Mouse (Mus musculus) myocyte (in vitro differentiated cells): ENCODE results near the gene Copg2.
"Not testable (repeated sequence)": the region's sequence is repeated elsewhere in the genome, so short reads cannot be mapped to it uniquely, and the experiment has no call there.

ENCODE experiments used
- CEBPB ChIP-seq: IDR thresholded peaks from 2 replicates; pipeline ENCODE4 v1.6.1; 2011; ENCODE audit warnings: mild to moderate bottlenecking, moderate library complexity; ENCODE audit not compliant: poor library complexity, insufficient read depth, severe bottlenecking
- E2F4 ChIP-seq: IDR thresholded peaks from one replicate; pipeline ENCODE4 v1.6.1; 2011; ENCODE audit warnings: mild to moderate bottlenecking, control low read depth, moderate library complexity; ENCODE audit not compliant: insufficient read depth
- MAX ChIP-seq: IDR thresholded peaks from one replicate; pipeline ENCODE4 v1.6.1; 2011; ENCODE audit warnings: low read depth, mild to moderate bottlenecking, control low read depth
- MYOD1 ChIP-seq, 3 experiments: IDR thresholded peaks; one replicate each; pipeline ENCODE4 v1.6.1; 2011; ENCODE audit warnings: control low read depth in 2 of 3, low read depth in 2 of 3, mild to moderate bottlenecking in 2 of 3, moderate library complexity in 1 of 3; ENCODE audit not compliant: insufficient read length in 2 of 3, control insufficient read depth in 1 of 3
- MYOG ChIP-seq, 3 experiments: IDR thresholded peaks; one replicate each; pipeline ENCODE4 v1.6.1; 2011; ENCODE audit warnings: control low read depth in 2 of 3, low read depth in 2 of 3, mild to moderate bottlenecking in 2 of 3; ENCODE audit not compliant: insufficient read length in 2 of 3, control insufficient read depth in 1 of 3, insufficient read depth in 1 of 3
- POLR2A ChIP-seq: IDR thresholded peaks from one replicate; pipeline ENCODE4 v1.6.1; 2011; ENCODE audit warnings: low read depth, mild to moderate bottlenecking, control low read depth, moderate library complexity; ENCODE audit not compliant: insufficient read length
- POLR2AphosphoS2 ChIP-seq: IDR thresholded peaks from one replicate; pipeline ENCODE4 v1.6.1; 2011; ENCODE audit warnings: low read depth, control low read depth; ENCODE audit not compliant: insufficient read length
- REST ChIP-seq: IDR thresholded peaks from one replicate; pipeline ENCODE4 v1.6.1; 2011; ENCODE audit warnings: mild to moderate bottlenecking, control low read depth, moderate library complexity; ENCODE audit not compliant: insufficient read depth, insufficient read length
- SRF ChIP-seq: IDR thresholded peaks from one replicate; pipeline ENCODE4 v1.6.1; 2011; ENCODE audit warnings: low read depth; ENCODE audit not compliant: control insufficient read depth, insufficient read length
- TCF12 ChIP-seq: IDR thresholded peaks from one replicate; pipeline ENCODE4 v1.6.1; 2011; ENCODE audit warnings: mild to moderate bottlenecking, control low read depth; ENCODE audit not compliant: poor library complexity, insufficient read depth, severe bottlenecking
- TCF3 ChIP-seq: IDR thresholded peaks from one replicate; pipeline ENCODE4 v1.6.1; 2011; ENCODE audit warnings: low read depth, control low read depth; ENCODE audit not compliant: insufficient read length
- USF1 ChIP-seq: IDR thresholded peaks from one replicate; pipeline ENCODE4 v1.6.1; 2011; ENCODE audit warnings: low read depth, mild to moderate bottlenecking, control low read depth, moderate library complexity

DNA sequence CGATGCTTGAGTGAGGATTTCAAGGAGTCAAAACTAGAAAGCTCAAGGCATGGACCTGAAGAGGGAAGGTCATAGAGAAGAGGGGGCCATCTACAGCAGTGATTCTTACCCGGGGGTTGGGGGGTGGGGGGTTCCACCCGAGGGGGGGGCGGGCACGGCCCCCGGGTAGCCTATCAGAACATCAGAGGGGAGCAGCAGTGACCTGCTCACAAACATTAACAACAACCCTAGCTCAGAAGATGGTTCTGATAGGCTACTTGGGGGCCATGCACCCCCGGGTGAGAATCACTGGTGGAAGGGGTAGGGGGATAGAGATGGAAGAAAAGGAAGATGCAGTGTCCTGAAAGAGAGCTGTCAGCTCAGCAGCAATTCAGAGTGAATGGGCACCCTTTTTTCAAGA lies 93.7 kb downstream of the Copg2 start:
- not testable (repeated sequence) for TF ChIP-seq POLR2A; MYOG (IDR thresholded peaks at IDR 0.05; ENCODE audit: control insufficient read depth in 1 of 3, insufficient read depth in 1 of 3, insufficient read length in 2 of 3, low read depth in 2 of 3); SRF; TCF12; REST; CEBPB; POLR2AphosphoS2; USF1; MAX; MYOD1 (IDR thresholded peaks at IDR 0.05; ENCODE audit: control insufficient read depth in 1 of 3, insufficient read length in 2 of 3, low read depth in 2 of 3); E2F4; TCF3
